Mouse (Mus musculus): ENCODE results near the gene Rpusd3.

GRCm38 (mm10) chr6:113419199-113419587 is at the start of gene Rpusd3:
- TF ChIP-seq CTCF (IDR thresholded peaks at IDR 0.05; ENCODE audit: borderline replicate concordance, extremely low read depth, insufficient read depth, insufficient read length) (no peak), POLR2A (IDR thresholded peaks at IDR 0.05; ENCODE audit: borderline replicate concordance, extremely low read depth, insufficient read depth, insufficient read length, poor library complexity, severe bottlenecking) (peak; percentile 68; the same call in 1 of the 2 replicates)
